Mouse (Mus musculus) bone marrow macrophage, adult 2 months (primary cell): Measurements from ENCODE around the gene Nudt8. TPM values are rescaled to one million over a fixed set of nuclear protein-coding genes. Genes with fewer than 3 reads are reported as not detected.
A peak's percentile ranks its signal among the peaks of the same experiment; 100 is the strongest.
"Not testable (repeated sequence)": the region's sequence is repeated elsewhere in the genome, so short reads cannot be mapped to it uniquely, and the experiment has no call there.

Experiments used
- H3K27ac ChIP-seq: 2 replicates; pipeline ENCODE4 v1.5.1; 2012; ENCODE audit warnings: low read depth, low read length; ENCODE audit not compliant: insufficient read depth
- H3K4me1 ChIP-seq: 2 replicates; pipeline ENCODE4 v1.6.1; 2012; ENCODE audit warnings: low read length; ENCODE audit not compliant: control insufficient read depth, insufficient read depth
- H3K4me3 ChIP-seq: 2 replicates; pipeline ENCODE4 v1.5.1; 2012; ENCODE audit warnings: mild to moderate bottlenecking, low read length, moderate library complexity; ENCODE audit not compliant: insufficient read depth
- CTCF ChIP-seq: IDR thresholded peaks from 2 replicates; pipeline ENCODE4 v1.5.1; 2012; ENCODE audit warnings: low read depth, mild to moderate bottlenecking, low read length, moderate library complexity
- POLR2A ChIP-seq: IDR thresholded peaks from 2 replicates; pipeline ENCODE4 v1.6.1; 2012; ENCODE audit warnings: mild to moderate bottlenecking, low read depth, low read length, borderline replicate concordance
- polyA plus RNA-seq: library from polyadenylated mRNA; stranded (reverse); fragments of >200 nt; gene quantifications from 2 replicates; pipeline ENCODE4 v1.2.4, GENCODE M21; 2012; ENCODE audit not compliant: missing spikeins, insufficient read depth, insufficient read length

Gene Nudt8
- 7.0 and 9.9 TPM in 2 replicates for polyA plus RNA-seq

DNA sequence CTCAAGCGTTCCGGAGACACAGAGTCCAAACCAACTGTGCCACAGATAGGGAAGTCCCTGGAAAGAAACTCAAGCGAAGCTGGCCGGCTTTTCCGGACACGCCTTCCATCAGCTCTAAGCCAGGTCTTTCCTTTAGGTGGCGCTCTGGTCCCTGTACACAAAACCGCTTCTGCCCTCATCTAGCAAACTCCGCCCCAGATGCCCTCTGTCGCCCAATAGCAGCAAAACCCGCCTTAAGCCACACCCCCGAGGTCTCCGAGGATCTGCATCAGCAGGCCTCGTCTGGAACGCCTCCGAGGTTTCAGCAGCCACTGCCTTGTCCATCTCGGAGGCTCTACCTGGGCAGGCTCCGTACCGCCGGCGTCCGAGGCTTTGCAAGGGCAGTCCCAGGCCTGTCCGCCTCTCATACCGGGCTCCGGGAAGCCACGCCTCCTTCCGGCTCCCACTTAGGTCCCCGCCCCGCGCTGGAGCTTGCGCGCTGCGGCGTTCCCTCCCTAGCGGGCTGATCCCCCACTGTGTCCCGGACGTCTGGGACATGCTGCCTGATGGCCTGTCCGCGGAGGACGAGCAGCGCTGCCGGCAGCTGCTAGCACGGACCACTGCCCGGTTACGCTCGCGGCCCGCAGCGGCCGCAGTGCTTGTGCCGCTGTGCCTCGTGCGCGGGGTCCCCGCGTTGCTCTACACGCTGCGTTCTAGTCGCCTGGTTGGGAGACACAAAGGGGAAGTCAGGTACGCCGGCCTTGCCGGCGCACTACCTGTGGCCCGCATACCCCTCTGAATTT, at the start of gene Nudt8, which contains the start of gene Gm49405:
TSS of gene Nudt8 (plus strand) at position 462 of the 782 bp plus-strand sequence.
TSS of gene Gm49405 (plus strand) at position 508 of the 782 bp plus-strand sequence.
- Histone ChIP-seq H3K27ac (peak within 1 kb of the TSS; percentile 95), H3K4me3 (peak within 1 kb of the TSS; percentile 95), H3K4me1 (peaks cover 23% of the 10 kb centered on the region)
- TF ChIP-seq POLR2A (no peak), CTCF (peak; percentile 22; the same call in 1 of the 2 replicates)

DNA sequence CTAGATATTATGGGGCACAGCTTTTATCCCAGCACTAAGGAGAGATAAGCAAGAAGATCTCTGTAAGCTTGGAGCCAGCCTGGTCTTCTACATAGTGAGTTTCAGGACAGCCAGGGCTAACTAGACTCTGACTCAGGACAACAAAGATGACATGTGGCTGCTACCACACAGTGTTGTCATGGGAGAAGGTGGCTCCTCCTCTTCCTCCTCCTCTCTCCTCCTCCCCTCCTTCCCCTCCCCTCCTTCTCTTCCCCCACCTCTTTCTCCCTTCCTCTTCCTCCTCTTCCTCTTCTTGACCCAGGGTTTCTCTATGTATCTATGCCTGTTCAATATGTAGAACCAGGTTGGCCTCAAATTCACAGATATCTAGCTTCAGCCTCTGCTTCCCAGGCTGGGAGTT, 48.9 kb upstream of the Nudt8 start:
- H3K27ac ChIP-seq = no peak overlapping the region
- H3K4me3 ChIP-seq = no peak overlapping the region
- TF ChIP-seq POLR2A (no peak), CTCF (no peak)

DNA sequence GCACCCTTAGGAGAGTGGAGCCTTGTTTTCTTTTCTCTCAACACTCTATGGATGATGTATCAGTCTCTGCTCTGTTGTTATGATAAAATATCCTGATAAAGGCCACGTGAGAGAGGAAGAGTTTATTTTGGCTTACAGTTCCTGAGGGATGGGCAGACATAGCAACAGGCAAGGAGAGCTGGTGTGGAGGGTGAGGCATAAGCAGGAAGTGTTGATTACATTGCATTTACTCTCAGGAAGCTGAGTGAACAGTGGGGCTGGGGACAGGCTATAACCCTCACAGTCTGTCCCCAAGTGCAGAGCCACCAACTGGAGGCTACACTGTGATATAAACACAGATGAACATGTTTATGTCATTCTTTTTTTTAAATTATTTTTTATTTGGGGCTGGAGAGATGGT, 48.3 kb upstream of the Nudt8 start:
- TF ChIP-seq POLR2A = no peak
- no peak for TF ChIP-seq CTCF
- peaks cover 21% of the 10 kb centered on the region for H3K4me1 ChIP-seq
- no peak overlapping the region for H3K27ac ChIP-seq
- no peak overlapping the region for H3K4me3 ChIP-seq

More for the DNA sequence above, 48.9 kb upstream of the Nudt8 start:
- peaks cover 21% of the 10 kb centered on the region for H3K4me1 ChIP-seq

DNA sequence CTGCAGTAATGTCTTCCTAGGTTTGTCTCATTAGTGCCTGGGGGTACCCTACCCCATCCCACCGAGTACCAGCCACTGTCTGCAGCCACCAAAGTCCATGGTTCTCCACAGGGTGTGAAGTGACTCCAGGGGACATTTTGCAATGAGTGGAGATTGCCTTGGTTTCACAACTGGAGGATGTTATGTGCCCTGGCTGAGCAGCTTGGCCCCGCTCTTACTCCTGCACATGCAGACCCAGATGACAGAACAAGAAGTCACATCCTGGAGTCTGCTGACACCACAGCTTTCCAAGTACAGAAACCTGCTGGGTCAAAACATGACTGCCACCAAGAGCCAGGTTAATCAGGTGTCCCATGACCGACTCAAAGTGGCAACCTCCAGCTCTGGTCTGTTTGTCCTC, 45.3 kb upstream of the Nudt8 start:
- peaks cover 16% of the 10 kb centered on the region for H3K4me1 ChIP-seq
- no peak for TF ChIP-seq CTCF
- TF ChIP-seq POLR2A = no peak

DNA sequence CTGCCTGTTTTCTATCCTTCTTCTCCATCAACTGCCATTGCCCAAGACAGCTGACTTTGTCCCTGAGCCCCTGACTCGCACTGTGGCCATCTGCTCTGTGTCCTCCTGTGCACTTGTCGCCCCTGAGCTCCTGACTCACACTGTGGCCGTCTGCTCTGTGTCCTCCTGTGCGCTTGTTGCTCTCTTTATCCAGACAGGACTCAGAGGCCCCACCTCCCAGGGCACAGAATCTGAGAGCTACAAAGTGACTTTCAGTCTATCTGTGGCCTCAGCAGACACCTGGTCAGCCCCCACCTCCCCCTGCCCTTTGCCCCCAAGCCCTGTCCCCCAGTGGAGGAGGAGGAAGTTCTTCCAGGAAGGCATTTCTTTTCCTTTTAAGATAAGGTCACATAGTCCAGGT, 44.6 kb upstream of the Nudt8 start:
- TF ChIP-seq CTCF = no peak
- TF ChIP-seq POLR2A = no peak
- Histone ChIP-seq H3K4me3 (no peak overlapping the region), H3K27ac (no peak overlapping the region), H3K4me1 (peaks cover 10% of the 10 kb centered on the region)

More for the DNA sequence above, 45.3 kb upstream of the Nudt8 start:
- Histone ChIP-seq H3K4me3 (no peak overlapping the region), H3K27ac (no peak overlapping the region)

DNA sequence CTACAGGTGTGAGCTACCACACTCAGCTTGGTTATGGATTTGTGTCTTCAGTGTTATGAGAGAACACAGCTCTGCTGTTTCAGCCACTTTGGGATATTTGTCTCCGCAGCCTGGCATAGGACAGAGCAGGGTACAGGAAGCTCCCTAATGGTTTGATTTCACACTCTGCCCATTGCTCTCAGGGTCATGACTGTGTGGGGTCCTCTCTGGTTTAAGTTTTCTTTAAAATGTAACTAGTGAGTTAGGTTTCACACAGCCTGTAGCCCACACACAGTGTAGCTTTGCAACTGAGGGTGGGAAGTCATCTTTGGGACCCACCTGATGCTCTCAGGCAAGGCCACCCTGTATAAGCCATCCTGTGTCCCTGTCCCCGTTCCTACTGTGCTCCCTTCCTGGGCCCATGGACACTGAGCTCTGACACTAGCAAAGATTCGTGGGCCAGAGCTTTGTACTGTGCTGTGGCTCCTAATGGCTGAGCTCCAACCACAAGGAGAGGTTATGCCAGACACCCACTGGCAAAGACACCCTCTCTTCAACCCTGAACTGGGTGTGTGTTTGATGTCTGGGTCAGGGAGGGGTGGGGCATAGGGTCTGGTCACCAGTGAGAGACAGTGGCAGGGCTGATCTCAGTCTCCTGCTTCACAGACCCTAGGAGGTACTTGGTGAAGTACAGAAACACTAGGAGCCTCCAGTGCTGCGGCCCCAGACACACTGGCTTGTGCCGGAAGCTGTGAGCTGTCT, 42.9 kb upstream of the Nudt8 start:
- H3K27ac ChIP-seq, H3K4me3 ChIP-seq, H3K4me1 ChIP-seq: not testable (repeated sequence)

DNA sequence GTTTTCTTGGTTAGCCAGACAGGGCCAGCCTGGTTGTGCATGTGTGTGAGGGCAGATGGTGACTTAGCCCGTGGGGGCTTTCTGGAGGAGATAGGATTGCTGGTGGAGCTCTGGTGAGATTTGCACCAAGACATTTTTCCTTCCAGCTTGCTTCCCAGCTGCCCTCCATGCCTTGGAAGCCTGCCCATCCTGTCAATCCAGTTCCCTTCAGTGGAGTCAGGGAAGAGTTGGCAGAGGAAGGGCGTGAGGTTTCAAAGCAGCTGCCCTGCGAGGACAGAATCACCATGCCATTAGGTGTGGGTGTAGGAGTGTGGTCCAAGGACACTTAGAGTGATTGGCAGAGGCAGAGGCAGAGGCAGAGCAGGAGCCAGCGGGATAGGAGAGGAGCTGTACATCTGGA, 41.9 kb upstream of the Nudt8 start, which contains the start of gene Aldh3b3:
TSS of gene Aldh3b3 (plus strand) at position 176 of the 400 bp plus-strand sequence.
- Histone ChIP-seq H3K4me1 (peaks cover 3% of the 10 kb centered on the region; the same call in 1 of the 2 replicates), H3K4me3 (no peak within 1 kb of the TSS), H3K27ac (no peak within 1 kb of the TSS)
- no peak for TF ChIP-seq CTCF
- no peak for TF ChIP-seq POLR2A

DNA sequence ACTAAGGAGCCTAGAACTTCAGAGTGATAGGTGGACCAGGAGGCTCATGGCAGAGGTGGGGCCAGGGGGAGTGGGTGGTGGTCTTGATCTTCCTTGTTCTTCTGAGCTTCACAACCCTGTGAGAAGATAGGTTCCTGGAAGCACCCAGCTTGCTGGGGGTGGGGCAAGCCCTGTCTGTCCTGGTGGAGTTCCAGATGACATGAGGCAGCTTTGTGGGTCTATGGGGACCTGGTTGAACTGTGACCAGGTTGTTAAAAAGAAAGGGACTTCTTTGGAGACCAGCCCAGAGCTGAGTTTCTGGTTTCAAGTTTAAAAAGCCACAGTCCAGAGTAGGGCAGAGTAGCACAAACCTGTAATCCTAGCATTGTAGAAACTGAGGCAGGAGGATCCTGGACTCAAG, 41.4 kb upstream of the Nudt8 start:
- Histone ChIP-seq H3K4me3 (no peak overlapping the region), H3K27ac (no peak overlapping the region), H3K4me1 (peaks cover 3% of the 10 kb centered on the region; the same call in 1 of the 2 replicates)
- TF ChIP-seq CTCF = no peak
- TF ChIP-seq POLR2A = no peak

DNA sequence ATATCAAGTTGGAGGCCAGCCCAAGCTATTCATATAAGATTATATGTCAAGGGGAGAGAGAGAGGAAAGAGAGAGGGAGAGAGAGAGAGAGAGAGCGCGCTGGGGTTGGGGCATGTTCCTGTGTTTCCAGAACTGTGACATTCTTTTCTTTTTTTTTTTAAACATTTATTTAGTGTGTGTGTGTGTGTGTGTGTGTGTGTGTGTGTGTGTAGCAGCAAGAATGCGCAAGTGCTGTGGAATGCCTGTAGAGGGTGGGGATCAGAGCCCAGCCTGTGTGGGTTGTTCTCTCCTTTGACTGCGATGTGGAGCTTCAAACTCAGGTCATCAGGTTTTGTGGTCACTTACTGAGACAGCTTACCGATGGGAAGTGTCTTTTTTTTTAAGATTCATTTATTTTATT, 40.2 kb upstream of the Nudt8 start:
- H3K4me3 ChIP-seq = no peak overlapping the region
- no peak overlapping the region for H3K27ac ChIP-seq
- no peak for TF ChIP-seq POLR2A
- TF ChIP-seq CTCF = no peak
- H3K4me1 ChIP-seq = no peaks in the 10 kb centered on the region

DNA sequence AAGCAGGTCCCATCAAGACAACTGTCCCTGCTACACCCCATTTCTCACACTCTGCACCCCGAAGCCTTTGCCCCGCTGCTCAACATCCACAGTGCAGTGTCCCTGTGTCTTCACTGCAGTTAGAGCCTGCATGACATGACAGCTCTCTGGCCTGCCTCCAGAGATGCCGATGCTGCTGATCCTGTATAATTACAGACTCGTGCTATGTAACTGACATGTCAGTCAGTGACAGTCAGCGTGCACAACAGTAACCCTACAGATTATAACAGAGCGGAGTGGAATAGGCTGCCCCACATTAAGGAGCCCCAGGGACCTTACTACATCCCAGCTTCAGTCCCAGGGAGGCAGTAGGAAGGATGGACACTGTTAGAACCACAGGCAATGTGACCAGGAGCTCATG, 38.6 kb upstream of the Nudt8 start:
- H3K4me1 ChIP-seq, H3K4me3 ChIP-seq, H3K27ac ChIP-seq: not testable (repeated sequence)
